Mouse (Mus musculus) lung, embryonic 14.5 days (tissue): Measurements from ENCODE around the gene Siglecf. TPM values are rescaled to one million over a fixed set of nuclear protein-coding genes. Genes with fewer than 3 reads are reported as not detected.

Experiments
- ATAC-seq: fragments of 200-750 bp; cut with Nextera tagmentation; 2 replicates; pipeline ENCODE4 v1.8.0; 2017; ENCODE audit warnings: mild to moderate bottlenecking, moderate TSS enrichment, moderate library complexity; ENCODE audit not compliant: insufficient read depth
- DNase-seq: peaks from one replicate; pipeline ENCODE4 v3.0.0-alpha.2; 2015
- H3K27ac ChIP-seq: fragments of 300-500 bp; sonication (generic); 2 replicates; pipeline ENCODE4 v1.5.1; 2014; ENCODE audit warnings: low read depth, mild to moderate bottlenecking, moderate library complexity
- H3K27me3 ChIP-seq: fragments of 300-500 bp; sonication (generic); 2 replicates; pipeline ENCODE4 v1.6.1; 2014; ENCODE audit warnings: low read length, control low read depth; ENCODE audit not compliant: insufficient read depth
- H3K36me3 ChIP-seq: fragments of 300-500 bp; sonication (generic); 2 replicates; pipeline ENCODE4 v1.6.1; 2014; ENCODE audit warnings: control low read depth; ENCODE audit not compliant: insufficient read depth
- H3K4me1 ChIP-seq: fragments of 300-500 bp; sonication (generic); 2 replicates; pipeline ENCODE4 v1.6.1; 2014; ENCODE audit warnings: antibody characterized with exemption, control low read depth; ENCODE audit not compliant: insufficient read depth
- H3K4me2 ChIP-seq: fragments of 300-500 bp; sonication (generic); 2 replicates; pipeline ENCODE4 v1.6.1; 2014; ENCODE audit warnings: mild to moderate bottlenecking
- H3K4me3 ChIP-seq: fragments of 300-500 bp; sonication (generic); 2 replicates; pipeline ENCODE4 v1.5.1; 2014; ENCODE audit warnings: low read depth, low read length
- H3K9ac ChIP-seq: fragments of 300-500 bp; sonication (generic); 2 replicates; pipeline ENCODE4 v1.6.1; 2014
- H3K9me3 ChIP-seq: fragments of 300-500 bp; sonication (generic); 2 replicates; pipeline ENCODE4 v1.6.1; 2016; ENCODE audit warnings: low read depth, low read length, control low read depth
- CTCF ChIP-seq: IDR thresholded peaks from 2 replicates; pipeline ENCODE4 v1.5.1; 2016; ENCODE audit warnings: antibody characterized with exemption, low read depth
- WGBS: fragments of 180-500 bp; shearing (Covaris S2); extraction: QIAGEN DNeasy Blood & Tissue Kit; methylation state at CpG from one replicate; pipeline ENCODE4 v1.1.7; 2014; 5-methylcytosine and 5-hydroxymethylcytosine counted together
- polyA plus RNA-seq: library from polyadenylated mRNA; unstranded; fragments of >200 nt; fragmentation: Nextera tagmentation; extraction: Ambion mirVana; gene quantifications from 2 replicates; pipeline ENCODE4 v1.2.1, GENCODE M21; 2014

The Siglecf gene
- polyA plus RNA-seq, 1 experiment from 2014 or later = 0.13 TPM

DNA sequence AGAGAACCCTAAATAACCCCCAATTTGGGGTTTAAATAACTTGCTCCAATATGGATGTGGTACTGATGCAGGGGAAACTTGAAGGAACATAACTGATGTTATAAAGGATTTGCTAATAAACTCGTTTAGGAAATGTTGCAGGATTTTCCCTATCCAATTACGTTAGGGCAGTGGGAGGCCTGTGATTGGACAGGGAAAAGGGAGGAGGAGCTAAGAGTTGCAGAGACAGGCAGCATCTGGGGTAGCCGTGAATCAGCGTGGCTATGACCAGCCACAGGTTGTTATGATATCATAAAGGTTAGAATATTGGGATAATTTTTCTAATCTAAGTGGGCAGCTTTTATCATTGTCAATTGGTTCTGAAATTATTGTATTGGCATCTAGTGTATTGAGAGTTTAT, 23.0 kb upstream of the Siglecf start:
- TF ChIP-seq CTCF = no peak
- WGBS = 51% methylated on average over 4 of the region's 4 CpGs
- Histone ChIP-seq H3K9ac (no peak overlapping the region), H3K27ac (no peak overlapping the region), H3K4me2 (no peak overlapping the region), H3K9me3 (no peaks in the 10 kb centered on the region), H3K36me3 (no peaks in the 10 kb centered on the region), H3K4me3 (no peak overlapping the region), H3K4me1 (no peaks in the 10 kb centered on the region), H3K27me3 (no peaks in the 10 kb centered on the region)
- DNase-seq = no peak
- no peak for ATAC-seq

DNA sequence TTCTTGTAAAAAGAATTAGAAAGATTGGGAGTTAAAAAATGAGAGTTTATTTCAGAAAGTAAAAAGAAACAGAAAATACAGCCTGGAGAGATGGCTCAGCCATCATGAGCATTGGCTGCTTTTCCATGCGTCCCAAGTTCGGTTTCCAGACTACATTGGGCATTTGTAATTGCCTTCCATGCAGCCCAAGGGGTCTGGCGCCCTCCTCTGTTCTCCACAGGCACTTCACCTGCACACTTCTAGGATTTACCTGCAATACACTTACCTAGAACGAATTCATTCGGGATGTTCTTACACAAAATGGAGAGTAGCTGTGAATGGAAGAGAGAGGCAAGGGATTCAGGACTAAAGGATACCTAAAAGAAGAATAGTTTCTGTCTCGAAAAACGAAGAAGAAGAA, 17.9 kb upstream of the Siglecf start:
- no peaks in the 10 kb centered on the region for H3K27me3 ChIP-seq
- no peaks in the 10 kb centered on the region for H3K36me3 ChIP-seq
- no peak for DNase-seq
- no peak overlapping the region for H3K4me2 ChIP-seq
- TF ChIP-seq CTCF = peak; percentile 39; the same call in 1 of the 2 replicates
- no peak overlapping the region for H3K4me3 ChIP-seq
- WGBS = 34% methylated on average over 5 of the region's 7 CpGs
- H3K9me3 ChIP-seq = no peaks in the 10 kb centered on the region
- H3K9ac ChIP-seq = no peak overlapping the region
- H3K4me1 ChIP-seq = no peaks in the 10 kb centered on the region
- ATAC-seq = no peak
- no peak overlapping the region for H3K27ac ChIP-seq

DNA sequence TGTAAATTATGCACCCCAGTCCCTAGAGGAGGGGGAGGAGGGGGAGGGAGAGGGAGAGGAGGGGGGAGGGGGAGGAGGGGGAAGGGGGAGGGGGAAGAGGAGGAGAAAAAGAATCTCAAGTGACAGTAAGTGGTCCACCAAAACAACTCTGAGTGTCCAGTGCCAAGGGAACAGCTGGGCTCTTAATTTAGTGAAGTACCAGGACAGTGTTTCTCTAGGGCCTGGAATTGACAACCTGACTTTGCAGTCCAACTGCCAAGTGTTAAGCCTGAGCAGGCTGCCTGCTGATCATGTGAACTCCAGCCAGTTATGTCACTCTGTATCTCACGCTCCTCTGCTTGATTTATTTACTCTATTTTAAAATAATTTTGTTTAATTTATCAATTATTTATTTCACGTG, 17.2 kb upstream of the Siglecf start:
- Histone ChIP-seq H3K9ac (no peak overlapping the region), H3K4me1 (no peaks in the 10 kb centered on the region), H3K9me3 (no peaks in the 10 kb centered on the region), H3K27ac (no peak overlapping the region), H3K36me3 (no peaks in the 10 kb centered on the region), H3K27me3 (no peaks in the 10 kb centered on the region), H3K4me3 (no peak overlapping the region), H3K4me2 (no peak overlapping the region)
- ATAC-seq (no peak), DNase-seq (no peak)
- no peak for TF ChIP-seq CTCF
- whole genome bisulfite sequencing = 55% methylated on average over 2 of the region's 2 CpGs

DNA sequence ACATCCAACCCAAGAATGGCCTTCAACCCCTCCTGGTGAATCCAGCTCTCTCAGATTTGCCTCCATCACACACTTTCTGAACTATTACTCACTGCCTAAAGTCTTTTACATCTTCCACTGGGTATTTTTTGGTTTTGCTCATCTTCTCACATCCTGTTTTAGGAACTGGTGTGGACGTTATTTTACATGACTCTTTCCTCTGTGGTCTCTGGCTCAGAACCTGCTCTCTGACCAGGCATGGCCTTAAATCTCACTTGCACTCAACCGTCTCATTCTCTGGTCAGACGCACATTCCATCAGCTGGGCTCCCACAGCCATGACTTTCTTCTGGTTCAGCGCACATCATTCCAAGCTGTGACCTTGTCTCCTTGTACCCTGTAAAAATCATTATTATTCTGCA, 10.4 kb upstream of the Siglecf start:
- H3K36me3 ChIP-seq = no peaks in the 10 kb centered on the region
- no peak overlapping the region for H3K9ac ChIP-seq
- no peak overlapping the region for H3K27ac ChIP-seq
- H3K9me3 ChIP-seq = no peaks in the 10 kb centered on the region
- H3K4me1 ChIP-seq = no peaks in the 10 kb centered on the region
- no peak for DNase-seq
- no peak overlapping the region for H3K4me3 ChIP-seq
- no peak overlapping the region for H3K4me2 ChIP-seq
- no peak for TF ChIP-seq CTCF
- 87% methylated on average over 4 of the region's 4 CpGs for WGBS
- no peaks in the 10 kb centered on the region for H3K27me3 ChIP-seq
- no peak for ATAC-seq

DNA sequence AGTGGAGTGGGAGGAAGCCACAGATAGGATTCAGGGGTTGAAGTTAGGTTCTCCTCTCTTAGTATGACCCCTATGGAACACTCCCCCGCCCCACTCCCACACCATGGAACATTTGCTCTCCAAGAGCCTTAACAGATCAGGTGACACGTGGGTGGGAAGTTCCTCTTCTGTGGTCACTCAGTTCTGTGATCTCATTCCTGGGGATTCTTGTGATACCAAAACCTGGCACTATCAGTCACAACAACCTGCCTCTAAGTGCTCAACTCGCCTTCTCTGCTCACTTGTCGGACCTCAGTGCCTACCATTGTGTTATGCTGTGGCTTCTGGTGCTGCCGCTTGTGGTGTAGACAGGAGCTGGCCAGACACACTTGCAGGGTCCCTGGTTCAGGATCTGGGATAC, 8.0 kb upstream of the Siglecf start:
- Histone ChIP-seq H3K27ac (no peak overlapping the region), H3K4me1 (no peaks in the 10 kb centered on the region), H3K9ac (no peak overlapping the region), H3K4me2 (no peak overlapping the region), H3K27me3 (no peaks in the 10 kb centered on the region), H3K36me3 (no peaks in the 10 kb centered on the region), H3K4me3 (no peak overlapping the region), H3K9me3 (no peaks in the 10 kb centered on the region)
- no peak for DNase-seq
- no peak for TF ChIP-seq CTCF
- no peak for ATAC-seq
- WGBS = 62% methylated on average over 5 of the region's 5 CpGs

DNA sequence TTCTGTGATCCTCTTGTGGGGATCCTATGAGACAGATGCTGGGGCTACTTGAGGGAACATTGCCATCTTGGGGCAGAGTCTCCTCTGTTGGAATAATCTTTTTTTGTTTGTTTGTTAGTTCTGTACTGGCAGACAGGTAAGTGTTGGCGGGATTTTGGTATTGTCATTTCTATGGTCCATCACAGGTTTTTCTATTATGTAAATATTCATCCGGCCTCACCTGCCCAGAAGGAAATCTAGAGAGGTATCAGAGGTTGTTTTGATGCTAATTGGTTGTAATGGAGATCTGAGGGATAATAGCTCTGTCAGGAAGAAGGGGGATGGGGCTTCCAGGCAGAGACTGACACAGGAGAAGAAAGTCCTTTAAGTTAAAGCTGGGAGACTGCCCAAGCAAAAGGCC, 7.1 kb upstream of the Siglecf start:
- WGBS = 73% methylated on average over 2 of the region's 2 CpGs
- TF ChIP-seq CTCF = no peak
- H3K27me3 ChIP-seq = no peaks in the 10 kb centered on the region
- H3K36me3 ChIP-seq = no peaks in the 10 kb centered on the region
- H3K9me3 ChIP-seq = no peaks in the 10 kb centered on the region
- no peaks in the 10 kb centered on the region for H3K4me1 ChIP-seq
- H3K4me3 ChIP-seq = no peak overlapping the region
- H3K4me2 ChIP-seq = no peak overlapping the region
- ATAC-seq = no peak
- DNase-seq = no peak
- no peak overlapping the region for H3K27ac ChIP-seq
- no peak overlapping the region for H3K9ac ChIP-seq

DNA sequence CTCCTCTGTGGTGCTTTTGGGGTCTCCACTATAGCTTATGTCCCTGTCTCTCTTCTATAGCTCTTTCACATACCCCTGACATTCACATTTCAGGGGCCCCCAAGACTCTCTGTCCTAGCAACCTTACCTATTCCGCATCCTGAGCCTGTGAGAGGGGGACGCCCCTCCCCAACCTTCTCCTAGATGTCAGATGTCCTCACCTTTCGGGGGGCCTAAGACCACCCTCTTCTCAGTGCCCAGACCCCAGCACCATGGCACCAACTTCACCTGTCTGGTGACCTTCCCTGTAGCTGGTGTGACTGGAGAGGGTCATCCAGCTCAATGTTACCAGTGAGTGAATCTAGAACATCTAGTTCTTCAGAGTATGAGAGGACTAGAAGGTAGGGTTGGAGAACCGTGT, 6.7 kb upstream of the Siglecf start:
- no peaks in the 10 kb centered on the region for H3K9me3 ChIP-seq
- 77% methylated on average over 4 of the region's 4 CpGs for WGBS
- H3K9ac ChIP-seq = no peak overlapping the region
- H3K27me3 ChIP-seq = no peaks in the 10 kb centered on the region
- H3K4me1 ChIP-seq = no peaks in the 10 kb centered on the region
- DNase-seq (no peak), ATAC-seq (no peak)
- H3K4me3 ChIP-seq = no peak overlapping the region
- no peak overlapping the region for H3K27ac ChIP-seq
- no peaks in the 10 kb centered on the region for H3K36me3 ChIP-seq
- no peak for TF ChIP-seq CTCF
- no peak overlapping the region for H3K4me2 ChIP-seq

DNA sequence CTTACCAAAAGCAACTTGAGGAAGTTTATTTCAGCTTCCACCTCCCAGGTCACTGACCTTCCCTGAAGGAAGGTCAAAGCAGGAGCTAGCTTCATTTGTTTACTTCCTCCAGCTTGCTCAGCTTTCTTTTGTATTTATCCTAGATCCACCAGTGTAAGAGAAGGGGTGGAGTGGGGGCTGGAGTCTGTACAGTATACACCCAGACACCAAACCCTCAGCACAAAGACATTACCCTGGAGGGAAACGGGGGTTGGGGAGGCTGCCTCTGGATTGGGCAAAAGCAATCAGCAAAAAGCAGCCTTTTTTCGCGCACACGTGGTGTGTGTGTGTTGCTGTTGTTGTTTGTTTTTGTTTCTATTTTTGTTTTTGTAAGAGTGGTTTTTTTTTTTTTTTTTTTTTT, 5.0 kb upstream of the Siglecf start:
- Histone ChIP-seq H3K9ac (no peak overlapping the region), H3K27ac (no peak overlapping the region), H3K4me1 (no peaks in the 10 kb centered on the region), H3K4me3 (no peak overlapping the region), H3K9me3 (no peaks in the 10 kb centered on the region), H3K4me2 (no peak overlapping the region), H3K27me3 (no peaks in the 10 kb centered on the region), H3K36me3 (no peaks in the 10 kb centered on the region)
- no peak for TF ChIP-seq CTCF
- ATAC-seq (no peak), DNase-seq (no peak)
- 66% methylated on average over 4 of the region's 4 CpGs for WGBS
